Mouse (Mus musculus) liver, postnatal 0 days (tissue): ENCODE measurements around the gene Mrpl28.

Source experiments
- CTCF ChIP-seq: sonication (generic); IDR thresholded peaks from 2 replicates; pipeline ENCODE4 v1.5.1; 2016; ENCODE audit warnings: antibody characterized with exemption, low read depth
- EP300 ChIP-seq: IDR thresholded peaks from 2 replicates; pipeline ENCODE4 v1.6.1; 2016; ENCODE audit warnings: antibody characterized with exemption, low read depth, mild to moderate bottlenecking

GRCm38 (mm10) chr17:26131856-26132853, 8.9 kb downstream of the Mrpl28 start:
- no peak for TF ChIP-seq CTCF
- TF ChIP-seq EP300: no peak
